Mouse (Mus musculus): ENCODE measurements at regions not wholly inside any gene's neighbourhood (a gene's known extent, or its start where the extent isn't known, plus 50 kb on each side); places are given as distances from the start of the nearest gene placed in this dataset.
A peak's percentile ranks its signal among the peaks of the same experiment; 100 is the strongest.

- Histone ChIP-seq H3K4me2 (ENCODE audit: low read depth, low read length) (no peak overlapping the region), H3K36me3 (ENCODE audit: control insufficient read depth, insufficient read depth, low read length) (no peaks in the 10 kb centered on the region), H3K4me1 (replicated peaks; ENCODE audit: control insufficient read depth, insufficient read depth, low read length) (no peaks in the 10 kb centered on the region), H3K4me3 (ENCODE audit: low read length) (no peak overlapping the region), H3K9ac (ENCODE audit: low read length) (no peak overlapping the region), H3K27me3 (ENCODE audit: control insufficient read depth, insufficient read depth, low read depth, low read length) (no peaks in the 10 kb centered on the region), H3K27ac (ENCODE audit: low read length) (no peak overlapping the region), H3K9me3 (ENCODE audit: control insufficient read depth, low read length) (no peaks in the 10 kb centered on the region)
- ATAC-seq (ENCODE audit: low read depth), result peak; percentile 65; the same call in 1 of the 2 replicates
- 20% methylated on average over 9 of the region's 9 CpGs for WGBS
These were observed 56.1 kb upstream of the Ces5a start for GRCm38 (mm10) chr8:93591608-93592301.

GRCm38 (mm10) chr8:93592302-93592651 is 56.6 kb upstream of the Ces5a start:
- WGBS, result 23% methylated on average over 3 of the region's 3 CpGs
- Histone ChIP-seq H3K4me3 (ENCODE audit: low read length) (no peak overlapping the region), H3K36me3 (ENCODE audit: control insufficient read depth, insufficient read depth, low read length) (no peaks in the 10 kb centered on the region), H3K4me2 (ENCODE audit: low read depth, low read length) (no peak overlapping the region), H3K27me3 (ENCODE audit: control insufficient read depth, insufficient read depth, low read depth, low read length) (no peaks in the 10 kb centered on the region), H3K9ac (ENCODE audit: low read length) (no peak overlapping the region), H3K4me1 (replicated peaks; ENCODE audit: control insufficient read depth, insufficient read depth, low read length) (no peaks in the 10 kb centered on the region), H3K27ac (ENCODE audit: low read length) (no peak overlapping the region), H3K9me3 (ENCODE audit: control insufficient read depth, low read length) (no peaks in the 10 kb centered on the region)
- no peak for ATAC-seq (ENCODE audit: low read depth)

- H3K4me1 ChIP-seq (replicated peaks; ENCODE audit: control insufficient read depth, insufficient read depth, low read length), result 0 out of 2 replicates have a peak, but pooled peaks cover 2% of the 10 kb centered on the region
- peak; percentile 90 for ATAC-seq (ENCODE audit: low read depth)
- no peaks in the 10 kb centered on the region; the same call in 1 of the 2 replicates for H3K27me3 ChIP-seq (ENCODE audit: control insufficient read depth, insufficient read depth, low read depth, low read length)
- WGBS, result 19% methylated on average over 11 of the region's 11 CpGs
- H3K4me2 ChIP-seq (ENCODE audit: low read depth, low read length), result peak overlapping the region; percentile 24; the same call in 1 of the 2 replicates
- H3K9ac ChIP-seq (ENCODE audit: low read length), result no peak overlapping the region
- no peak overlapping the region for H3K4me3 ChIP-seq (ENCODE audit: low read length)
- no peaks in the 10 kb centered on the region for H3K36me3 ChIP-seq (ENCODE audit: control insufficient read depth, insufficient read depth, low read length)
- H3K9me3 ChIP-seq (ENCODE audit: control insufficient read depth, low read length), result no peaks in the 10 kb centered on the region
- peak overlapping the region; percentile 44 for H3K27ac ChIP-seq (ENCODE audit: low read length)
These were observed 63.0 kb upstream of the Ces5a start for GRCm38 (mm10) chr8:93598613-93599121.

- no peak overlapping the region for H3K4me3 ChIP-seq (ENCODE audit: low read length)
- H3K36me3 ChIP-seq (ENCODE audit: control insufficient read depth, insufficient read depth, low read length), result no peaks in the 10 kb centered on the region
- WGBS, result 41% methylated on average over 9 of the region's 9 CpGs
- 0 out of 2 replicates have a peak, but pooled peaks cover 2% of the 10 kb centered on the region for H3K4me1 ChIP-seq (replicated peaks; ENCODE audit: control insufficient read depth, insufficient read depth, low read length)
- H3K9me3 ChIP-seq (ENCODE audit: control insufficient read depth, low read length), result no peaks in the 10 kb centered on the region
- H3K4me2 ChIP-seq (ENCODE audit: low read depth, low read length), result no peak overlapping the region
- H3K27ac ChIP-seq (ENCODE audit: low read length), result peak overlapping the region; percentile 59
- H3K27me3 ChIP-seq (ENCODE audit: control insufficient read depth, insufficient read depth, low read depth, low read length), result no peaks in the 10 kb centered on the region; the same call in 1 of the 2 replicates
- H3K9ac ChIP-seq (ENCODE audit: low read length), result no peak overlapping the region
- ATAC-seq (ENCODE audit: low read depth), result no peak
These were observed 63.7 kb upstream of the Ces5a start for GRCm38 (mm10) chr8:93599306-93599705.

- no peak overlapping the region for H3K9ac ChIP-seq (ENCODE audit: low read length)
- ATAC-seq (ENCODE audit: low read depth), result peak; percentile 84
- 0 out of 2 replicates have a peak, but pooled peaks cover 2% of the 10 kb centered on the region for H3K4me1 ChIP-seq (replicated peaks; ENCODE audit: control insufficient read depth, insufficient read depth, low read length)
- no peaks in the 10 kb centered on the region; the same call in 1 of the 2 replicates for H3K27me3 ChIP-seq (ENCODE audit: control insufficient read depth, insufficient read depth, low read depth, low read length)
- 24% methylated on average over 8 of the region's 8 CpGs for WGBS
- H3K9me3 ChIP-seq (ENCODE audit: control insufficient read depth, low read length), result no peaks in the 10 kb centered on the region
- H3K4me2 ChIP-seq (ENCODE audit: low read depth, low read length), result no peak overlapping the region
- no peak overlapping the region for H3K4me3 ChIP-seq (ENCODE audit: low read length)
- H3K27ac ChIP-seq (ENCODE audit: low read length), result peak overlapping the region; percentile 59
- H3K36me3 ChIP-seq (ENCODE audit: control insufficient read depth, insufficient read depth, low read length), result no peaks in the 10 kb centered on the region
These were observed 64.1 kb upstream of the Ces5a start for GRCm38 (mm10) chr8:93599776-93600175.

GRCm38 (mm10) chr8:93626807-93627526 is 91.3 kb upstream of the Ces5a start:
- peak; percentile 59; the same call in 1 of the 2 replicates for ATAC-seq (ENCODE audit: low read depth)
- H3K9ac ChIP-seq (ENCODE audit: low read length), result no peak overlapping the region
- no peak overlapping the region for H3K27ac ChIP-seq (ENCODE audit: low read length)
- no peaks in the 10 kb centered on the region for H3K4me1 ChIP-seq (replicated peaks; ENCODE audit: control insufficient read depth, insufficient read depth, low read length)
- H3K27me3 ChIP-seq (ENCODE audit: control insufficient read depth, insufficient read depth, low read depth, low read length), result no peaks in the 10 kb centered on the region
- H3K36me3 ChIP-seq (ENCODE audit: control insufficient read depth, insufficient read depth, low read length), result no peaks in the 10 kb centered on the region
- H3K4me2 ChIP-seq (ENCODE audit: low read depth, low read length), result 0 out of 2 replicates have a peak overlapping the region, but pooled peaks have one; percentile 7
- H3K9me3 ChIP-seq (ENCODE audit: control insufficient read depth, low read length), result no peaks in the 10 kb centered on the region
- no peak overlapping the region for H3K4me3 ChIP-seq (ENCODE audit: low read length)
- WGBS, result 16% methylated on average over 18 of the region's 18 CpGs

GRCm38 (mm10) chr8:93627626-93628025 is 92.0 kb upstream of the Ces5a start:
- Histone ChIP-seq H3K4me3 (ENCODE audit: low read length) (no peak overlapping the region), H3K9me3 (ENCODE audit: control insufficient read depth, low read length) (no peaks in the 10 kb centered on the region), H3K4me2 (ENCODE audit: low read depth, low read length) (no peak overlapping the region), H3K4me1 (replicated peaks; ENCODE audit: control insufficient read depth, insufficient read depth, low read length) (no peaks in the 10 kb centered on the region), H3K9ac (ENCODE audit: low read length) (no peak overlapping the region), H3K27me3 (ENCODE audit: control insufficient read depth, insufficient read depth, low read depth, low read length) (no peaks in the 10 kb centered on the region), H3K36me3 (ENCODE audit: control insufficient read depth, insufficient read depth, low read length) (no peaks in the 10 kb centered on the region), H3K27ac (ENCODE audit: low read length) (no peak overlapping the region)
- WGBS, result 48% methylated on average over 6 of the region's 6 CpGs
- no peak for ATAC-seq (ENCODE audit: low read depth)

GRCm38 (mm10) chr8:93632896-93633295 is 97.3 kb upstream of the Ces5a start:
- H3K4me2 ChIP-seq (ENCODE audit: low read depth, low read length), result no peak overlapping the region
- WGBS, result 68% methylated on average over 8 of the region's 8 CpGs
- H3K9me3 ChIP-seq (ENCODE audit: control insufficient read depth, low read length), result no peaks in the 10 kb centered on the region
- H3K27me3 ChIP-seq (ENCODE audit: control insufficient read depth, insufficient read depth, low read depth, low read length), result peaks cover 3% of the 10 kb centered on the region; the same call in 1 of the 2 replicates
- no peaks in the 10 kb centered on the region for H3K36me3 ChIP-seq (ENCODE audit: control insufficient read depth, insufficient read depth, low read length)
- ATAC-seq (ENCODE audit: low read depth), result no peak
- no peaks in the 10 kb centered on the region for H3K4me1 ChIP-seq (replicated peaks; ENCODE audit: control insufficient read depth, insufficient read depth, low read length)
- H3K9ac ChIP-seq (ENCODE audit: low read length), result no peak overlapping the region
- H3K4me3 ChIP-seq (ENCODE audit: low read length), result no peak overlapping the region
- H3K27ac ChIP-seq (ENCODE audit: low read length), result no peak overlapping the region

- H3K27me3 ChIP-seq (ENCODE audit: control insufficient read depth, insufficient read depth, low read depth, low read length), result peaks cover 4% of the 10 kb centered on the region
- no peak overlapping the region for H3K4me3 ChIP-seq (ENCODE audit: low read length)
- no peak overlapping the region for H3K4me2 ChIP-seq (ENCODE audit: low read depth, low read length)
- ATAC-seq (ENCODE audit: low read depth), result no peak
- H3K27ac ChIP-seq (ENCODE audit: low read length), result no peak overlapping the region
- no peaks in the 10 kb centered on the region for H3K4me1 ChIP-seq (replicated peaks; ENCODE audit: control insufficient read depth, insufficient read depth, low read length)
- no peaks in the 10 kb centered on the region for H3K9me3 ChIP-seq (ENCODE audit: control insufficient read depth, low read length)
- H3K9ac ChIP-seq (ENCODE audit: low read length), result no peak overlapping the region
- WGBS, result 64% methylated on average over 2 of the region's 2 CpGs
- no peaks in the 10 kb centered on the region for H3K36me3 ChIP-seq (ENCODE audit: control insufficient read depth, insufficient read depth, low read length)
These were observed 107.1 kb upstream of the Ces5a start for GRCm38 (mm10) chr8:93642770-93643169.
